Mouse (Mus musculus): Measurements from ENCODE around the gene Tbc1d1. TPM values are rescaled to one million over a fixed set of nuclear protein-coding genes. Genes with fewer than 3 reads are reported as not detected.
A peak's percentile ranks its signal among the peaks of the same experiment; 100 is the strongest.
"Not testable (repeated sequence)": the region's sequence is repeated elsewhere in the genome, so short reads cannot be mapped to it uniquely, and the experiment has no call there.

Gene Tbc1d1
- total RNA-seq, 2 experiments from 2014 or later = 25.2 to 30.5 TPM

- no peak for DNase-seq (ENCODE audit: low spot score in 2 of 2)
Measured at GRCm38 (mm10) chr5:64301246-64301645, 145.1 kb downstream of the Tbc1d1 start.

DNA sequence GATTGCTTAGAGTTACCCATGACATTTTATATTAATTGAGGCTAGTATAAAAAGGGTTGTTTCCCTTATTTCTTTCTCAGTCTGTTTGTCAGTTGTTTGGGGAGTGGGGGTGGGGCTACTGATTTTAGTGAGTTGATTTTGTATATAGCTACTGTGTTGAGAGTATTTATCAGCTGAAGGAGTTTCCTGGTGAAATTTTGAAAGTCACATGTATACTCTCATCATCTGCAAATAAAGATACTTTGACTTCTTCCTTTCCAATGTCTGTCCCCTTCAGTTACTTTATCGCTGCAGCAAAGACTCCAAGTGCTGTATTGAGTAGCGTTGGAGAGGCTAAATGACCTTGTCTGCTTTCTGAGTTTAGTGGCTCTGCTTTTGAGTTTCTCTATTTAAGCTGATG is 151.2 kb downstream of the Tbc1d1 start:
- no peak for DNase-seq (ENCODE audit: low spot score in 2 of 2)

DNA sequence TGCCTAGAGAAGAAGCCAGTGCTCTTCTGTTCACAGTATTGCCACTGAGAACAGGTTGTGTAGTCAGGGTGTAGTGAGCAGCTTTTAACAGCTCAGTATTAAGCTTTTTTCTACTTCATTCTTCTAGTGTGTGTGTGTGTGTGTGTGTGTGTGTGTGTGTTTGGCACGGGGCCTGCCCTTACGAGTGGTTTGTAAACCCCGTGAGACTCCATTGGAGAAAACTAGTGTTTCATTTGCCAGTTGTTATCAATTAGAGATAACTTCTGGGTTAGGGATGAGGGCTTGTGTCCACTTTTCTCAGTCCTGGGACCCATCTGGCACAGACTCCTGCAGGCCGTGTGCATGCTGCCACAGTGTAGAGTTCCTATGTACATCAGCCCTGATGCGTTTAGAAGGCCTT is 156.2 kb downstream of the Tbc1d1 start:
- DNase-seq (ENCODE audit: low spot score in 2 of 2) = no peak

DNA sequence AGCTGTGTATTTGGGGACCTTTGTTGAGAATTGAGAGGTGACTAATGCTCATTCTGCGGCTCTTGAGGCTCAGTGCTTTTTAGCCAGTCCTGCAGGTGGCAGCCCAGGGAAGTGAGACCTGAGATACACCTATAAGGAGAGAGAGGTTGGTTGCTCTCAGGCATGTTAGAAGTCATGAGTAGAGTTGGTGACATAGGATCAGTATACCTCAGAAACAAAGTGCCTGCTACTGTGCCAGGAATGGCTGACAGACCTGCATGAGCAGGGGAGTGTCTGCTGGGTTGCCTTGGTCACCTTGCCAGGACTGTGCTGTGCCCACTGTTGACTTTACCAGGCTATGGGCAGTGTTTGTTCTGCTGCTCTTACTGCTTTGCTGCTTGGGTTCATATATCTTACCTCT is 157.4 kb downstream of the Tbc1d1 start:
- DNase-seq (ENCODE audit: low spot score in 2 of 2) = no peak

GRCm38 (mm10) chr5:64314288-64315052 is 158.4 kb downstream of the Tbc1d1 start:
- peak in 1 of 2 experiments; percentile 53 for DNase-seq (ENCODE audit: low spot score in 2 of 2)

GRCm38 (mm10) chr5:64315088-64315487 is 159.0 kb downstream of the Tbc1d1 start:
- no peak for DNase-seq (ENCODE audit: low spot score in 2 of 2)

- DNase-seq (ENCODE audit: low spot score in 2 of 2) = no peak
Measured at GRCm38 (mm10) chr5:64323286-64323685, 167.2 kb downstream of the Tbc1d1 start.

- no peak for DNase-seq (ENCODE audit: low spot score in 2 of 2)
Measured at GRCm38 (mm10) chr5:64324353-64324752, 168.2 kb downstream of the Tbc1d1 start.

DNA sequence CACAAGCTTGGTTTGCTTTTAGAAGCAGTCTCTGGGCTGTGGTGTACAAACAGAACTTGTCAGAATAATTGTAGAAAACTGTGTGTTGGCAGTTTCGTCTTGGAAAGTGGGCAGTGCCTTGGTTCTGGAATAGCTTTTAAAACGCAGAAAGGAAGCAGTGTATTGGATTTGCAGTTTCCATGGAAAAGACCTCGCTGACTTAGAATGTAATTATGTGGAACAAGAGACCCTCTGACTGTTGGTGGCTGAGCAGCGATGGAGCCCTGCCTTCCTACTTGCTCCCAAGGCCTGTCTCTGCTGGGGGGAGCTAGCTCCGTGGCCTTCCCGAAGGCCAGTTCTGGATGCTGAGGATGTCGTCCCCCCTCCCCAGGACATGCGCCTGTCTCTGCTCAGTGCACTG is 168.8 kb downstream of the Tbc1d1 start:
- peak in 1 of 2 experiments; percentile 53 for DNase-seq (ENCODE audit: low spot score in 2 of 2)

- DNase-seq (ENCODE audit: low spot score in 2 of 2) = no peak
Measured at GRCm38 (mm10) chr5:64325741-64326355, 169.7 kb downstream of the Tbc1d1 start.

- DNase-seq (ENCODE audit: low spot score in 2 of 2) = peak in 1 of 2 experiments; percentile 45
Measured at GRCm38 (mm10) chr5:64326427-64327181, 170.5 kb downstream of the Tbc1d1 start.

DNA sequence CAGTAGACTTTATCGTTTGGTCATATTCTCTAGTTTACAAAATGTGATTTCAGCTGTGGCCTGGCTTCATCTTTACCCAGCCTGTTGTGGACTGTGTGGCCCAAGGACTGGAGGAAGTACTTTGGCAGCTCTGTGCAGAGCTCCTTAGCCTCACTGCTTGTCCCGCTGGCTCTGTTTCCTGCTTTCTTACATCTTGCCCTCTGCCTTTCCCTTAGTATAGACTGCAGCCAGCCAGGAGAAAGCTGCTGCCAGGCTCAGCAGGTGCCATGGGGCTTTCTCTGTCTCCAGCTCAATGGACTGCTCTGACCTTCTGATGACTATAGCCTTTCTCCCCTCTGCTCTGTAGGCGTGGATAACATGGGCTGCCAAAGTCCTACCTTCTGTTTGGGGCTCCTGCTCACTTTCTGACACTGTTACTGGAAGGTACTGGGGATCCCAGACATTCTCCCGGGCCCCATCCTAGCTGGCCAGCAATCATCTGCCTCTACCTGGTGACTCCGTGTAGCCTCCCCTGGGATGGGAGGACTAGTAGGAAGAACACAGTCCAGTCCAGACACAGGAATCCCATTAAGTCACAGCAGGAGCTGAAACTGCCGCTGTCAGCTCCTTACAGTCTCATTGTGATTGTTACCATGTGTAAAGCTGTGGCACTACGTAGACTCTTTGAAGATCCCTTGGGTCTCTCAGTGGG is 171.3 kb downstream of the Tbc1d1 start:
- DNase-seq (ENCODE audit: low spot score in 2 of 2) = no peak

- DNase-seq (ENCODE audit: low spot score in 2 of 2) = peak; percentile 76 to 81
Measured at GRCm38 (mm10) chr5:64336767-64337408, 180.8 kb downstream of the Tbc1d1 start.

- DNase-seq (ENCODE audit: low spot score in 2 of 2) = not testable (repeated sequence)
Measured at GRCm38 (mm10) chr5:64338795-64339194, 182.7 kb downstream of the Tbc1d1 start.

DNA sequence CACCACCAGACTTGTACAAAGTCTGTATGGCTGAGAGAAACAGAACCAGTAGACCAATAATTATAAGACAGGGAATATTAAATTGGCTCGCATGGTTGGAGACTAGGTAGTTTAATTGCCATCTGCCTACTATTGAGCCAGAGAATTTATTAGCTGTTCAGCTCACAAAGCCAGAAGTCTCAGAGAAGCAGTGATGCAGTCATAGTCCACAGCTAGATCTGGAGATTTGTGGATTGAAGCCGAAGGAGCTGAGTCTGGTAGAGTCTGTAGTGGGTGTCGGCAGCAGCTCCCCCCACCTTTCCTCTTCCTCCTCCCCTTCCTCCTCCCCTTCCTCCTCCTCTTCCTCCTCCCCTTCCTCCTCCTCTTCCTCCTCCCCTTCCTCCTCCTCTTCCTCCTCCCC is 184.3 kb downstream of the Tbc1d1 start:
- DNase-seq (ENCODE audit: low spot score in 2 of 2) = no peak

DNA sequence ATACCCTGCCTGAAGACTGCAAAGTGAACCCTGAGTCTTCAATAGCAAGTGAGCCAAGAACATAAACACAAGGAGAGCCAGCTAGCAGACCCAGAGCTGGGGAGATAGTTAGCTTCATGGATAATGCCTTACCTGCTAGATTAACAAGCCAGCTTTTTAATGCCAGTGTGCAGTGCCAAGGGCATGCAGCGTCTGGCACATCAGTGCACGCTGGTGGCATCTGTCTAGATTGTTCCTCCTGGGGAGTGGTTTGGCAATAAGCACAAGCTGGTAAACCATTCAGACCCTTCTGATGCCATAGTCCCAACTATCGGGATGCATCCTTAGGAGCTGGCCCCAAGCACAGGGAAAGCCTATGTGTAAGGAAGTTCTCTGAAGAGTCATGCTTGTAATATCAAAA is 185.6 kb downstream of the Tbc1d1 start:
- no peak for DNase-seq (ENCODE audit: low spot score in 2 of 2)

- DNase-seq (ENCODE audit: low spot score in 2 of 2) = no peak
Measured at GRCm38 (mm10) chr5:64342138-64342537, 186.0 kb downstream of the Tbc1d1 start.

- no peak for DNase-seq (ENCODE audit: low spot score in 2 of 2)
Measured at GRCm38 (mm10) chr5:64343972-64344700, 188.0 kb downstream of the Tbc1d1 start.

- no peak for DNase-seq (ENCODE audit: low spot score in 2 of 2)
Measured at GRCm38 (mm10) chr5:64345181-64345735, 189.2 kb downstream of the Tbc1d1 start.

DNA sequence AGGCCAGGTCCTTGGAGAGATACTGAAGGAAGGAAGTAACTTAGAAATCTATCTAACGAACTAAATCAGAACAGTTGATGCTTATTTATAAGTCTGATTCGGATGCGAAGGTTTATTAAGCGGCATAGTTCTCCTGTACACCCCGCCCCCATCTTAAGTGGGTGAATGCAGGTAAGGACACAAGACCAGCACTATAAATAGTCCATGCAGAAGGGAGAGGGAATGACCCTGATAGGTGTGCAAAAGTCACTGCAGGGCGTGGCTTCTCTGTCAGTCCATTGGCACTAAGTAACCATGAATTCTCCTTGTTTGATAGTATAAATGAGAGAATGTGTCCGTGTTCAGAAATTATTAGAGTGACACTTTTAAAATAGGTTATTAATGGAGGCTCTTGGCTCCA is 189.7 kb downstream of the Tbc1d1 start:
- DNase-seq (ENCODE audit: low spot score in 2 of 2) = no peak

Measured in layer of hippocampus, postnatal 14 days (tissue).